Mouse (Mus musculus) CD4-positive, CD25-positive, alpha-beta regulatory T cell, adult 2 months (primary cell): Measurements from ENCODE around the gene Ddx19a.

Experiments
- DNase-seq: peaks from one replicate; pipeline ENCODE4 v3.0.0-alpha.2; 2012; ENCODE audit warnings: low read depth, low spot score

The Ddx19a gene

DNA sequence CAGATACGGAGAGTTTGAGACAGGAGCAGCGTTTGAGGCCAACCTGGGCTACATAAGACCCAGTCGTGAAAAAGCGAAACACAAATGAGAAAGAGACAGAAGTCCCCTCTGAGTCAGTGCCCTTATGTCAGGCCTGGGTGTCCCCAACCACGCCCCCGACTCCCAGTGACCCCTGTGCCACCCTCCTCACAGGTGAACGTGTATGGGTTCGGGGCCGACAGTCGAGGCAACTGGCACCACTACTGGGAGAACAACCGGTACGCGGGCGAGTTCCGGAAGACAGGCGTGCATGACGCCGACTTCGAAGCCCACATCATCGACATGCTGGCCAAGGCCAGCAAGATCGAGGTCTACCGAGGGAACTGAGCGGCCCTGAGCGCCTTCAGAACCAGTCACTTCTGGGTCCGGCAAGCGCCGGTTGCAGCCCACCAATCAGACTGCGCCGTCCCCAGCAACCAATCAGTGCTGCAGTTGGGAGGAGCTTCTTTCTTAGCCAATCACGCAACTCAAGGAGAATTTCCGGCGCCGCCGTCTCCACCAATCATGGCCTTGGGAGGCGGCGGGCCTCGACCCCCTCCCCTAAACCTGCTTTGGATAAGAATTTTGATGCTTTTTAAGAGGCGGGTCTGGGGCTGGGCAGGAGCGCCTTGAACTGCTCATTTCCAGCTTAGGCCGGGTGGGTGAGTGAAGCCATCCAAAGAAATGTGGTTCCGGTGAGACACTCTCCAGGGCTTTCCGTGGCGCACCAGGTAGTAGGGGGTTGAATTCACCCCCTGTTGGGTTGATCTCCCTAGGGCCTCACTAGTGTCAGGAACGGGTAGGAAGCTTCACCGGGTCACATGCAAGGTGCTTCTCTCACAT is 27.5 kb downstream of the Ddx19a start:
- DNase-seq = peak; percentile 94

DNA sequence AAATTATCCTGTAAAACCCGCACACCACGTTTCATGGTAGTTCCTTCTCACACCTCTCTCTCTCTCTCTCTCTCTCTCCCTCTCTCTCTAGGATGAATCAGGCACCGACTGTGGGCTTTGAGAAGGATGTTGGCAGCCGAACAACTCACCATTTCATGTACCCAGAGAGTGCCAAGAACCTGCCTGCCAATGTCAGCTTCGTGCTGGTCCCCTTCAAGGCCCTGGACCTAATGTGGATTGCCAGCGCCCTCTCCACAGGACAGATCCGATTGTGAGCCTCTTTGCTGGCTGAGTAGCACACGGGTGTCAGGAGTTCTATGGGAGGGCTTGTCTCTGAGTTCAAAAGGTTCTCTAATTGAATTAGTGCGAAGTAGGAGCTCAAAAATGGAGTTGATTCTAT is 30.3 kb downstream of the Ddx19a start:
- DNase-seq = no peak

DNA sequence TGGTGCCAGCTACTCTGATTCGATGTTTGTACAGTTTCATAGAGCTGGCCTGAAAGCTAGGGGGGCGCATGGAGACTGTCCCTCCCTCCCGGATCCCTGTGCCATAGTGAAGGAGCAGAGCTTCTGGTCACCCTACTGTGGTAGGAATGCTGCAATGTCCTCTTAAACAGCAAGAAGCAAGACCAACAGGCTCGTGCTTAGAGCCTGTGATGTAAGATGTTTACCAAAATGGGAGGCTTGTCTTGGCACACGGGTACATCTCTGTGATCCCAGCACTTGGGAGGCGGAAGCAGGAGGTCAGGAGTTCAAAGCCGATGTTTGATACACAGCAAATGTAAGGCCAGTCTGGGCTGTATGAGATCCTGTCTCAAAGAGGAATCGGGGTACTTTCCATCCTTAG is 31.0 kb downstream of the Ddx19a start:
- DNase-seq = no peak

DNA sequence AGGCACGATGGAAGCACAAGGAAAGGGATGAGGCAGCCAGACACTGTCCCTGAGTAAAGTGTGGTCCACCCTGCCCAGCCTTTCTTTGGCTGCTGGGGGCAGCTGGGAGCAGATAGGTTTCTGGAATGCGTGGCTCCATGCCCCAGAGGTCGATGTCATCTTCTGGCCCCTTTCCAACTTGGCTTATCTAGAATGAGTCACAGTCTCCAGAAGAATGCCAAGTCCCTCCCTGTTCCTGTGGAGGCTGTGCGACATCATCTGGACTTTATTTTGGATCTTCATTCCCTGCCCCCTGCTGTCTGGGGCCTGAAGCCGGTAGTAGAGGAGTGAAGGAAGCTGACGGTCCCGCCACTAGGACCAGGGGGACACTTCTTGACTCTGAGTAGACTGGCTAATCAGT is 32.0 kb downstream of the Ddx19a start:
- DNase-seq = no peak

DNA sequence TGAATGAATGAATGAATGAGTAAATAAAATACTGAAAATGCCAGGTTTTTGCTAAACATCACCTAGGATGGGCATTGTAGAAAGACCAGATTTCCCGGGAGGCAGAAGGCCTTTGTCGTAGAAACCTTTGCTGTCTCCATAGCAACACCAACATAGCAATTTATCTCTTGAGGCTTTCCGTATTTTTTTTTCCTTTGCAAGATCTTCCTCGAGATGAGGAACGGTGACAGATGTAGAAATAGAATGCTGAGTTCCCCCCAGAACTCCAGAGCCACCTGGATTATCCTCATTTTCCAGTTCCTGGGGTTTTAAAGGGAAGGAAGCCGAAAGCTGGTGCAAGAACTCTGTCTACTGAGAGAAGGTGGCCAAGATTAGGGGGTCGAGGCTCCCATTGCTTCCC is 32.9 kb downstream of the Ddx19a start:
- DNase-seq = no peak

DNA sequence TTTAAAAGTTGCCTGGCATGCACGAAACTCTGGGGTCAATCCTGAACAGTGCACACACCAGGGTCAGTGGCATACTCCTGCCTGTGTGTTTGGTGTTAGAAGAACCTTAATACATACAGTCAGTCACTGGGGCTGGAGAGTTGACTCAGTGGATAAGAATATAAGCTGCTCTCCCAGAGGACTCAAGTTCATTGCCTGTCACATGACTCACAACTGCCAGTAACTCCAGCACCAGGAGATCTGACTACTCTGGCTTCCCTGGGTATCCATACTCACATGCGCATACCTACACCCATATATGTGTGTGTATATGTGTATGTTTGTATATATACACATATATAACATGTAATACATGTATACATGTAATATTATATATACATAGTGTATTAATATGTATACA is 34.5 kb downstream of the Ddx19a start:
- DNase-seq = no peak

DNA sequence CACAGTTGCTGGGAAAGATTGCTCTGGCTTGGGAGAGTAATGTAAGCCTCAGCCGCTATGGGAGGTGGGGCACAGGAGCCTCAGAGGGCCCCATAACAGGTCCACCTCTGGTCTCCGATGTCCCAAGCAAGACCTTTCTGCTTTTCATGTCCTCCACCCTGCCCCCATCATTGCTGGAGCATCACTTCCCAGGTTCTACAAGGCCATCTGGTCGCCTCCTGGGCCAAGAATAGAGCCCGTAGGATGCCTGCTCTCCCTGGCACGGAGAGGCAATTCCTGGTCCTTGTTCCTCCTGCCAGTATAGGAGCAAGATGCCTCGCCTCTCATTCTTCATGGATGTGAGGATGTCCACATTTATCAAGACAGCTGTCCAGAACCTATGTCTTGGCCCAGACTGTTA is 37.7 kb downstream of the Ddx19a start:
- no peak for DNase-seq

DNA sequence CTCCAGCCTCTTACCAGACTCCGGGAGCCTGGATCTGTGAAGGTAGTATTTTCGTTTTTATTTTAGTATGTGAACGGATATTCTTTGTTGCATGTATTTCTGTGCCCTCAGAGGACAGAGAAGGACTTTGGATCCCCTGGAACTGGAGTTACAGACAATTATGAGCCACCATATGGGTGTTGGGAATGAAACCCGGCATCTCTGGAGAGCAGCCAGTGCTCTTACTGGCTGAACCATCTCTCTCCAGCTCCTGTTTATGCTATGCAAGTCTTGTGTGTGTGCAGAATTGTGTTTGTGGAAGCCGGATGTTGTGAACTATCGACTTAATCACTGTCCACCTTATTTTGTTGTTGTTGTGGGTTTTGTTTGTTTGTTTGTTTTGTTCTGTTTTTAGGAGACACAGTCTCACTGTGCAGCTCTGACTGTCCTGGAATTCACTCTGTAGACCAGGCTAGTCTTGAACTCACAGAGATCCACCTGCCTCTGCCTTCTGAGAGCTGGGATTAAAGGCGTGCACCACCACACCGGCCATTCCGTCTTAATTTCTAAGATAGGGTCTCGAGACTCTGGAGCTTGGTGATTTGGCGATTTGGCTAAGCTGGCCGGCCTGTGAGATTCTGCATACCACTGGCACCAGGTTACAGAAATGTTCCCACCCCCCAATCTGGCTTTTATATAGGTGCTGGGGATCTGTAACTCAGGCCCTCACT is 38.4 kb downstream of the Ddx19a start:
- DNase-seq = no peak

DNA sequence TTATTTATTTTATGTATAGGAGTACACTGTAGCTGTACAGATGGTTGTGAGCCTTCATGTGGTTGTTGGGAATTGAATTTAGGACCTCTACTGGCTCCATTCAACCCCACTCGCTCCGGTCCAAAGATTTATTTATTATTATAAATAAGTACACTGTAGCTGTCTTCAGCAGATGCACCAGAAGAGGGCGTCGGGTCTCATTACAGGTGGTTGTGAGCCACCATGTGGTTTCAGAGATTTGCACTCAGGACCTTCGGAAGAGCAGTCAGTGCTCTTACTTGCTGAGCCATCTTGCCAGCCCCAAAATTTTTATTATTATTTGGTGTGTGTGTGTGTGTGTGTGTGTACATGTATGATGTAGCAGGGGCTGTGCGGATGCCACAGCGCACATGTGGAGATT is 39.0 kb downstream of the Ddx19a start:
- DNase-seq = peak; percentile 36

DNA sequence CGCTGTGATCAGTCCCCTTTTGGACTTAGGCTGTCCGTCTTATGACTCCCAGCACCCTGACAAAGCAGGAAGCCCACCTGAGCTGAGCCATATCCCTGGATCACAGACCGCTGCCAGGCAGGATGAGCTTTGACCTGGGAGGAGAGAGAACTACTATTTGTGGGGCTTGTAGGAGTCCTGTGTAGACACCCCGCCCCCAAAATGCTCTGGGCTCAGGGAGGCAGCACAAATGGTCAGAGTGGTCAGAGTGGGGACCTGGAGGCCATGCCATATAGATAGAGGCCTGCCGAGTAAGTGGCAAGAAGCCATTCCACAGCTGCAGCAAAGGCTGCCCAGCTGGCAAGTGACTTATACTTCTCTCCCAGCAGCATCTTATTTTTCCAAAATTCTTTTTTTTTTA is 39.5 kb downstream of the Ddx19a start:
- no peak for DNase-seq

DNA sequence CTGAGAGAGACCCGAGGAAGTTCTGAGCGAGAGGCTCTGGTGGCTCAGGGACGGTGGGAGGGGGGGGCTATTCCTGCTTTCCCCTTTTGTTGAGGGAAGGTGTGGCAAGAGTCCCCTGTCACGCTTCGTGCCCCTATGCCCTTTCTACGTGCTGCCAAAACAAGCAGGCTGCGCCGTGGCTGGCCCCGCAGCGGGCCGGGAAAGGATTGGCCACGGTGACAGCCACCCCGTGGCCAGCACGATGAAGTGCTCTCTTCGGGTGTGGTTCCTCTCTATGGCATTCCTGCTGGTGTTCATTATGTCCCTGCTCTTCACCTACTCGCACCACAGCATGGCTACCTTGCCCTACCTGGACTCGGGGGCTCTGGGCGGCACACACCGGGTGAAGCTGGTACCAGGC is 40.1 kb downstream of the Ddx19a start:
- DNase-seq = no peak

DNA sequence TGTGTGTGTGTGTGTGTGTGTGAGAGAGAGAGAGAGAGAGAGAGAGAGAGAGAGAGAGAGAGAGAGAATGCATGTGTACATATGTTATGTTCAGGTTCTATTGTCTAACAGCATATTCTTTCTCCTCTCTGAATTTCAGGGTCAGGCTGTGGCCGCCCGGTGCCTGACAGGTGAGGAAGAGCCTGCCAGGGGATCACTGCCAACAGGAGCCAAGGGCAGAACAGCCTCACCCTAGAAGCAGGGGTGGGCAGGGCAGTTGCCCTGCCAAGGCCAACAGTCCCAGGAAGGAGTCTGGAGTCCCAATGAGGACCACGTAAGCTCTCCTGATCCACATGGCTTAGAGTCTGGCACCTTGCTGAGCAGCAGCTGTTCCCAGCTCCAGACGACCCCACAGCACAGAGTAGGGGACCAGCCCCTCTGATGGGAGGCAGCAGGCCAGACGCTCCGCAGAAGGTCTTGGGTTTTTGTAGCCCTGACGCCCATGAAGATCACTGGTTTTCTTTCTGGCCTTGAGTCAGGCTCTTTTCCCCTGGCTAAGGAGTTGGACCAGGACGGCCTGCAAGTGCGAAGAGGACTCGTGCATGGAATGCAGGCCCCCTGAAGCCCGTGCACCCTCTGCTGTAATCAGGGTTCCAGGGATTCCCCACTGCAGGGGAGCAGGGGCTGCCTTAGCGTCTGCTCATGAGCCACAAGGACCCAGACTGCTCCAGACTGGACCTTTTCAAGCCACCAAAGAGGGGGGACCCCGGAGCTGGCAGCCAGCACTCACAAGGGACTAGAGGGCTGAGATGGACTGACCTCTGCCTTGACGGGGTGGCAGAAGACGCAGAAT is 40.8 kb downstream of the Ddx19a start:
- DNase-seq = no peak

DNA sequence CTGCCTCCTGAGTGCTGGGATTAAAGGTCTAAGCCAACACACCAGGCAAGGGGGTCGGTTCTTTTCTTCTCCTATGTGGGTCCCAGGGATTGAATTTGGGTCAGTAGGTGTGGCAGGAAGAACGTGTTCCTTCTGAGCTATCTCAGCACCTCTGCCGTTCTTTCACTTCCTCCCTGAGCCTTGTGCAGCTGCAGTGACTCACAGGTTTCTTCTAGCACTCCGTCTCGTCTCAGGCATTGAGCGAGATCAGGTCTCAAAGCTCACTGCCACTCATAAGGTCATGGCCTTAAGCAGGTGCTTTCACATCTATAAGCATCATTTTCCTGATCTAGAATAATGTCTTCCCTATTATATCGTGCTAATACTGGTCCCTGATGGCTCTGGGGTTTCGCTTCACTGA is 42.8 kb downstream of the Ddx19a start:
- peak; percentile 65 for DNase-seq

DNA sequence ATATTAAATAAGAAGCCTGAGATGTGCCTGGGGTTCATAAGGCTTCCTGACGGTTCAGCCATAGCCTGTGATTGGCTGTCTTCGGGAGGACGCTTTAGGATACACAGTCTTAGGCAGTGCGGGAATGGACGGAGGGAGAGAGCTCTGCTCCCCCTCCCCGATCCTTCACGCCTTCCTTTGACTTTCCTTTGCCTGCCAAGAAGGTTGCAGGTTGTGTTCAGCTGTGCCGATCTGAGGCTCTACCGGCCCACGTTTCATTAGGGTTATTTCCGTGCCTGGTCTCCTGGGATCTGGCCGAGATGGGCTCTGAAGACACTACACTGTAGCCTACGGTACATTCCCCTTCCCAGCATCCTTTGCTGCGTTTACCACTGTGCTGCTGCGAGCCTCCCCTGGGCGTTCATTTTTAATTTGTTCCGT is 47.5 kb downstream of the Ddx19a start:
- peak; percentile 58 for DNase-seq

DNA sequence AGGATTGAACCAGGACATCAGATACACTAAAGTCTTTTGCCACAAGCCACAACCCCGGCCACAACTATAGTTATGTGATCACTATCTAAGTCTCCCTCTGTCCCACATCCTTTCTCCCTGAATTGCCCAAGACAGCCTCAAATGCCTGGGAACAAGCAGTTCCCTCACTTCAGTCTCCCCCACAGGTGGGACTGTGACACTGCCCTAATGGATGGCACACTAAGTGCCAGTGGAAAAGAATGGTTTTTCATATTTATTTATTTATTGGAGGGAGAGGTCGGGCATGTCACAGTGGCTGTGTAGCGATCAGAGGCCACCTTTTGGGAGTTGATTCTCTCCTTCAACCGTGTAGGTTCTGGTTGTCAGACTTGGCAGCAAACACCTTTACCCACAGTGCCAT is 51.9 kb downstream of the Ddx19a start:
- no peak for DNase-seq

DNA sequence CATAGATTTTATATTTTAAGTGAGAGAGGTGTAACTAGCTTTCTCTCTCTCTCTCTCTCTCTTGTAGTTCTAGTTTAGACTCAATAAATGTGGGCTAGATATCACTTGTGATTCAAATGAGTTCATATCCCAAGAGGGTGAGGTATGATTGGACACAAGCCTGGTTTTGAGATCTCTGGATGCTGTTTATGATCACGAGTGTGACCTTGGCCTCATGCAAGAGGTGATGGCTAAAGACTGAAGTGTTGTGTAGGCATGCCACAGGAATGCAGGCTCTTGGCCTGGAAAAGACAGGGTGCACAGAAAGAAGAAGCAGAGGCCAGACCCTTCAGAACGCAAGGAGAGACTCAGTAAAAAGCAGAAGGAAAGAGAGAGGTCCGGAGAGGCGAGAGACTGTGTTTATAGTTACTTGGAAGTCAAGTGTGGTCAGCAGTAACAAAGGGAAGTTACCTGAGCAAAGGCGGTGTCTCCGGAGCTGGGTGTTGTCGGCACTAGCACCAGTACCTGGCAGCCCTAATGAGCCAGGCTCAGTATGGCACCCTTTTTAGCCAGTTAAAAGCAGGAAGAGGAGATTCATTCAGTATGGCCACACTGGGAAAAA is 53.2 kb downstream of the Ddx19a start:
- DNase-seq = no peak

DNA sequence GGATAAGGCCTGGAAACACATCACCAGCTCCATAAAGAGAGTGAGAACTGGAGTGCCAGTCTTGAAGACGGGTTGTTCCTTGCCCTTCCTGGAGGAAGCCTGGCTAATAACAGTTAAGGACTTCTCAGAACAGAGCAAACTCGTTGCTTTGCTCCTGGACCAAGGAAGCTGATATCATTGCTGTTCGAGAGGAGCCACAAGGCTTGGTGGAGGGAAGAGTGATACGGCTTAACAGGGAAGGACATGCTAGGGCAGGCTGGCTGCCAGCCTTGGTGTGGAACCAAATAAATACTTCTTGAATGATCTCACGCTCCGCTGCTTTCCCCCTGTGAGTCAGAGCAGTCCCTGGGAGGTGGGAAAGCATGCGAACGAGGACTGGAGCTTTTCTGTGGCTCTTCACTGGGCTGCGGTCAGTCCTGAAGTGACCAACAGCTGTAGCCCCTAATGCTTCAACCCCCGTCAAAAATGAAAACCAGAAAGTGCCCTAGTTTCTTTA is 56.1 kb downstream of the Ddx19a start:
- DNase-seq = no peak

DNA sequence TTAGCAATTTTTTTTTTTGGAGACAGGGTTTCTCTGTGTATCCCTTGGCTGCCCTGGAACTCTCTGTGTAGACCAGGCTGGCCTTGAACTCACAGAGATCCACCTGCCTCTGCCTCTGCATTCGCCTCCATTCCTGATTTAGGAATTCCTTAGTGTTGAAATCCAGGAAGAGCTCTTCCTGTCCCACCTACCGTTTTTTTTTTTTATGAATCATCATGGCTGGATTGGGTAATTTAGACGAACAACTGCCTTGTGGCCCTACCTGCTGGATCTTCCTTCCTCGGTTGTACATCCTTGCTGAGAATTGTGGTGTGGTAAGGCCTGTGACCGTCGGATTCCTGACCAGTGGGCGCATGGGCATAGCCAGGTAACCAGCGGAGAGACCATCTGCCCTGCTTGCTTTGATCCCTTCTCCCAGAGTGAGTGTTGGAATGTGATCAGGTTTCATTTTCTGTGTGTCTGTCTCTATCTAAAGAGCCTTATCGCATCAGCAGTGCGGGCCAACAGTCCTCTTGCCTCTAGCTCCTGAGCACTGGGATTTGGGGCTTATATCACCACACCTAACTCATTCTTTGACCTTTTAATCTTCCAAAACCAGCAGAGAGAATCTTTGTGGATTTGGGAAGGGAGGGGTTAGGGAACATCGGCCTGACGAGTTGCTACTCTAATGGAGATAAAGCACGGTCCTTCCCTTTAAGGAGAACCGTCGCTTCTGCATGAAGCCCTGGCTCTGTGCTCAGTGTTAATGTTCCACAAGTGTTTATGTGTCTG is 56.7 kb downstream of the Ddx19a start:
- no peak for DNase-seq

DNA sequence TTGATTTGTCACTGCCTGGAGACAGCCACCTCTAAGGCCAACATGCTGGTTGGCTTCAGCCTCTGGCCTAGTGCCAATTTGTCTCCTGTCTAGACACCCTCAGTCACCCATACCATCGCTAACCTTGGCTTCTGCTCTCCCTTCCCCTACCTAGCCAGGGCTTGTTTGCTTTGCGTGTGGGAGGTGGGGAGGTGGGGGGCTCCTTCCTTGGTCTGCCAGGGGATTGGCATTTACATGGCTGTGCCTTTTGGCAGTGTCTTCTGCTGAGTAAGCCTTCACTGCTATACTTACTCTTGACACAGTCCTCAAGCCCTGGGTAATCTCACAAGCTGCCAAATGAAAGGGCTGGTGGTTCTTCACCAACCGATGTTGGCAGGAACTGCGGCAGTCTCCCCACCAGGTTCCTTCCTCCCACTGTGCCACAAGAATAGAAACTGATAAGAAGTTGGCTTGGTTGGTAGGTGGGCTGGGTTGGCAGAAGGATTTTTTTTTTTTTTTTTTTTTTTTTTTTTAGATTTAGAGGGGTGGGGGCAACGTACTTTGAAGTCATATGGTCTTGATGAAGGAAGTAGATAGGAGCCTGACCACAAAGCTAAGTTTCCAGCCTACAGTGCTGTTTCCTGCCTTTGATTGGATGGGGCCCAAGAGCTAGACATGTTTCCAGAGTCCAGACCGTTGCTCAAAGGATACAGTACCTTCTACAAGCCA is 58.6 kb downstream of the Ddx19a start:
- DNase-seq = peak; percentile 82

DNA sequence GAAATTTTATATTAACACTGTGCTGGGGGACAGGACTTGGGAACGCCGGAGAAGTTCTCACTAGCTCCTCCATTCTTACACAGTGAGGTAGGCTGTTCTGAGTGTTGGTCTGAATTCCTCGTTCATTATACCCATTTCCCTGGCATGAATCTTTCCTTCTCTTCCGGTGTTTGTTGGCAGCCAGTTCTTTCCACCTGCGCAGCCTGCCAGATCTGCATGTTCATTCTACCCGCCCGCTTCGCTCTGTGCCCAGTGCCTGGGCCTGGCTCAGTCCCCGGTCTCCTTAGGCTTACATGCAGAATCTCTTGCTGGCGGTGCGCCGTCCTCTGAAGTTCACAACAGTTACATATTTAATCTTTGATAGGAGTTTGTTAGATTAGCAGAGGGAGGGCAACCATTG is 61.4 kb downstream of the Ddx19a start:
- no peak for DNase-seq
